Mouse (Mus musculus): ENCODE results near the gene Gpc6.

Gene Gpc6

DNA sequence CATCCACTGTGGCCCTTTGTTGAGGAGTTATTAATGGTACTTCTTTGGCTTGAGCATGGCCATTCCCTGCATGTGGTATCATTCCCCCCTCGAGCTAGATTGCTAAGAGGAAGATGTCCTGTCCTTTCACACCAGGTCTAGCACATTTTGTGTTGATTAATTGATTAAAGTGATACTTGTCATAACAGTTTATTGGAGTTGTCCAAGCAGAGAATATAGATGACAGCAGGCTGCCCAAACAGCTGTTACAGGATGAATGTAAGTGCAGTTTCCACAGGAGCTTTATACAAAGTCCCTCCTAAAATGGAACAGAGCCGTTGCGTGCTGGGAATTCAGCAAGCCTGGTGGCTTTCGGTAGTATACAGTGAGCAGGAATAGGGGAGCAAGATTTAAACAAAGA is 574.2 kb downstream of the Gpc6 start:
- 73% methylated on average over 4 of the region's 4 CpGs for WGBS

DNA sequence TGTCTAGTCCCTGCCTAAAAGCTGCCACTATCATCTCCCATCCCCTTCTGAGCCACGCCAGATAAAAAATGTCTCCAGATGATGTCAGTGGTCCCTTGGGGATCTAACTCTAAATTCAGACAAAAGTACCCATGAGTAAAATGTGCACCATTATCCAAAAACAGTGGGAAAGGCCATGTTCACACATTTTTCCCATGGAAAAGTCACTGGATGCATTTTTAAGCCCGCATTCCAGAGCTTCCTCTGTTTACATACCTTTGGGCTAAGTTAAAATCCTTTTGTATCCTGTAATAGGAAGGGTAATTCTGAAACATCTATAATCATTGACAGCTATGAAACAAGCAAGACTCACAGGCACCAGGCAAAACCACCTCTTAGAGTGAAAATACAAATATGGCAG is 589.7 kb downstream of the Gpc6 start:
- 79% methylated on average over 2 of the region's 2 CpGs for WGBS

DNA sequence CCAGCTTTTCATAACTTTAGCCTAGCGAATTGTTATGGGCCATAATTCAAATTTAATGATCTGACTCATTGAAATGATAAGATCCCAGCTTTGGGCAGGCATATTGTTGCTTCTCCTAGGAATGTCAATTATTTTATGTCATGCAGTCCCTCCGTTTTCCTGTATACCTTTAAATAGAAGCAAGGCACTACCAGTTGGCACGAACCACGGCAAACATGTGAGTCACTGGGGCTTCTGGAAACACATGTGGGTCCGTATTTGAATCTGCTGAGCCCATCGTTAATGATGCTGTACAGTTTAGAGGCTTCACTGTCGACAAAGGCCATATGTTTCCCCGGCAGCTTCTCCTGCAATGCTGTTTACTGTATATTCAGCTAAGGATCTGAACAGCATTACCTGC is 594.5 kb downstream of the Gpc6 start:
- 43% methylated on average over 8 of the region's 8 CpGs for WGBS

DNA sequence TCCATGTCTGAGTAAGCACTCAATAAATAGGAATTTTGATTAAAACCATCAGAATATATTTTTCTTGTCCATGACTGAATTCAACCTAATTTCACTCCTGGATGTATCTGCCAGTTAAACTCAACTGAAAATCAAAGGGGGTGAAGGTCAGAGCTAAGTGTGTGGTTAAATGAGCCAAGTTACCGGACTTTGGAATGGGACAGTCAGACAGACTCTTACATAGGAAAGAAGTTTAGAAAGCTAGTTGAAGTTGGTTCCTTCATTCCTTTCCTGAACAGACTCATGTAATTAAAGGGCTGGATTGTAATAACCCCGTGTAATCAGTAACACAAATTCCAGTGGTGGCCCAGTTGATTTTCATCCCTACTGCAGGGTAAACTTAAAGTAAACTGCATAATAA is 595.6 kb downstream of the Gpc6 start:
- WGBS, result 89% methylated on average over 2 of the region's 2 CpGs

DNA sequence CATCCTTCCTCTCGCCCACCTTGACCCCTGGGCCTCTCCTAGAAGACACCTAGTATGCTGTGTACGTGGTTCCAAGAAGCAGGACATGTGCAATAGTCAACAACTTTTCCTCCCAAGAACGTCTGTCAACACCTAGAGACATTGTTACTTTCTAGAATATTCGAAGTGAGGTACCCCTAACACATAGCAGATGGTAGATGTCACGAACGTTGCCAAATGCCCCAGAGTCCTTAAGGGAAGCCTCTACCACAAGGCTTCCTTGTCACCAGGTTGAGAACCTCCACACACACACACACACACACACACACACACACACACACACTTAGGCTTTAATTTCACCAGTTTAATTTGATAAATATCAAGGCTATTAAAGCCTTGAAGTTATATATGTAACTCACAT is 600.0 kb downstream of the Gpc6 start:
- 75% methylated on average over 6 of the region's 6 CpGs for whole genome bisulfite sequencing

DNA sequence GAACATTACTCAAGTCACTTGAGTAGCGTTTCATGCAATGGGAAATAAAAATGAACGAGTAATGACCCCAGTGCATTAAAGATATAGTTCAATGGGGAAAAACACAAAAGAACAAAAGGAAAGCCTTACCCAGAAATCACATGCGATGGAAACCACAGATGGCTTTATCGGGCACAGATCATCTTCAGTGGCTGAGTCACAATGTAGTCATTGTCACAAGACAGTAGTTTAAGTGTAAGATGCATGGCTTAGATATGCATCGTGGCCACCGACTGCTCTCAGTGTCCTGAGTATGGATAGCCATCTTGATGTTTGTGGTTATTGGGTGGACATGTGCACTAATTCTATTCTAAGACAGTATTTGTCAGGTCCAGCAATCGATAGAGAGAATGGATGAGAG is 601.9 kb downstream of the Gpc6 start:
- 82% methylated on average over 7 of the region's 7 CpGs for WGBS

DNA sequence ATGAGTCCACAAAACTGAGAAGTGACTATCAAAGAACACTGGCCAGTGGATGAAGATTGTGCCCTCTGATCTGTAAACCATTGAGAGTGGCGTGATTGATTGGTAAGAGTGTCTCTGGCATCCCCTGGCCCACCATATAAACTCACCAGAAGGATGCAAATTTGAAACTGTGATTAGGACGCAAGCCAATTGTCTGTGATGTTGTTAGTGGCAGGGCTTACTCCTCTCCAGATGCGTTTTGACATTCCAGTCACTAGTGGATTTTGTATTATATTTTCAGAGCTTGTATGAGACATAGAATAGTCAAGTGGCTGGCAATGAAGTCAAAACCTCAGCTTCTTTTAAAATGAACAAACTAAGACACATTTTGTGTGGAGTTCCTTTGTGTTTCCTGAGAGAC is 604.3 kb downstream of the Gpc6 start:
- 74% methylated on average over 3 of the region's 3 CpGs for WGBS

DNA sequence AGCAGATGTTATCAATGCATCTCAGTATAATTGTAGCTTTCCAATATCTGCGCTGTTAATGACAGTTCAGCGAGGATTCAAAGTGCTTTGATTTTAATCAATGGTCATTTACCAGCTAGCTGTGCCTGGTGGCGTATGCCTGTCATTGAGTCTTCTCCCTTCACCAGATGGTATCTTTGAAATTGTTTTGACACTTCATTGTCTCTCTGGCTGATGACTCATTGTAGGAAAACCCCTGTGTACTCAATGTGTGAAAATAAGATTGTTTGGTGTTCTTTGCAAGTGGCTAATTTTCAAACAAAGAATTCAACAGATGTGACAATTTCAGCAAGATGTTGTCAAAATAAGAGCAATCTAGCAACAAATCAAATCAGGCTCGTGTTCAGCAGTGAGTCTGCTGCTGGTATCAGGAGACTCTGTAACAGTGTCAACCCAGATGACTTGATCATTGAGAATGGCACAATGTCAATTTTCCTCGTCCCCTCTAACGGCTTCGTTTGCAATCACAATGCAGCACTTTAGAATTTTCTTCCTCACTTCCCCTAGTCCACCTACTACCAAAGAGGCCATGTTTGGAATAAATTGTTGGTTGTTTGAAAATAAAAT is 631.7 kb downstream of the Gpc6 start:
- WGBS, result 71% methylated on average over 7 of the region's 7 CpGs

DNA sequence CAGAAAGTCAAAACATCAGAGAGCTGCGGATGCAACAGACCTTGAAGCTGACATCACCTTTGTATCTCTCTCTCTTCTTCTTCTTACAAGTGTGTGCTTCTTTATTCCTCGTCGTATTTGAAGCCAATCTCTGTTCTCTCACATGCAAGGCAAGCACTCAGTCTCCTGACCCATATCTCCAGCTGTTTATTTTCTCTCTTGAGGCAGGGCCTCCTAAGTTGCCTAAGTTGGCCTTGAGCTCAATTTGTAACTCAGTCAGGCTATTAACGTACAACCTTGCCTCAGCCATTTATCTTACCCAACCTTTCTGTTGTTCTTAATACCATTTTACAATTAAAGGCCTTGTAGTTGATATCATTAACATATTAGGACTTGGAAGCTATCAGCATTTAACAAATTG is 637.0 kb downstream of the Gpc6 start:
- 86% methylated on average over 4 of the region's 4 CpGs for WGBS

DNA sequence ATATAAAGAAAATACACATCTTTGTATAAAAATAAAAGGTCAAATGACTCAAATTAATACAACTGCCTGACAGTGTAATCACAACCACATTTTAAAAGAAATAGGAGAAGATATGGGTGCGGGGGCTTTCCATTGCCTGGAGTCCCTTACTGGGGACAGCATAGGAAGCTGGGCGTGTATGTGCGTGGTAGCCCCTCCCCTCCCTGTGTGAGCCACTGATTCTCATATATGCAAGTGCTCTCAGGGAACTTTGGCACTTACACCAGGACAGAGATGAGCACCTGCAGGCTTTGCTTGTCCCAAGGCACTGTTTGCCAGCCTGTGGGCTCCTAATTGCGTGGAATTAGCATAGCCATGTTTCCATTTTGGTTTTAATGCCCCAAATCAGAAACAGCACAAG is 644.2 kb downstream of the Gpc6 start:
- 76% methylated on average over 4 of the region's 4 CpGs for WGBS

DNA sequence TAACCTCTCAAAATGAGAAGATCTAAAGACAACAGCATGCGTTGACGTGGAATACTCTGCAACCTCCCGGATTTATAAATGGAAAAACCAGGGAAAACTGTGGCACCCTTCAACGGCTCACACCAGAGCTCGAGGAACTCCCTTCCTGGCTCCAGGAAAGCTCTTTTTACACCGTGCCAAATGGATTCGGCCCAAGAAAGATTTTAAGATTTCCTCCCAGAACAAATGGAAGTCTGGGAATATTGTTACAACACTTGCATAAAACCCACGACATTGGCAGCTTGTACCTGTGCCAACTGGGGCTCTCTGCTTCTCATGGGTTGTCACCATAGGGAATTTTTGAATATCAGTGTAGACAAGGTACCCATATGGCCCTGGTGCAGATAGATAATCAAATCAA is 647.1 kb downstream of the Gpc6 start:
- 27% methylated on average over 8 of the region's 8 CpGs for WGBS

DNA sequence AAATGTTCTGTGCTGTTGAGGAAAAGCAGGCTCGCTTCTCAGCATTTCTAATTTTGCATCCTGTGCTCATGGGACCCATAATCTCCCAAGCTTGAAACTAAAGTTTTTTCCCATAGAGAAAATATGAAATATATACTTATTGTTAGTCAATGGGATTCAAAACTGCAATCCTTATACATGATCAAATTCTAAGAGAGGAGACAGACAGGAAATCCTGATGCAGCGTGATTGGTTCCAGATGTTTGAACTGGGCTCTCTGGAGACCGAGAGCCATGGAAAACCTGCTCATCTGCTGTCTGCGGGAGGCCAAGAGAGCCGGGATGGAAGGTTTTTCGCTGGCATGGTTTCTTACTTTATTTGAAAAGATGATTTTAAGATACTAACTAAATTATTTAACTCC is 649.1 kb downstream of the Gpc6 start:
- WGBS, result 85% methylated on average over 6 of the region's 6 CpGs

DNA sequence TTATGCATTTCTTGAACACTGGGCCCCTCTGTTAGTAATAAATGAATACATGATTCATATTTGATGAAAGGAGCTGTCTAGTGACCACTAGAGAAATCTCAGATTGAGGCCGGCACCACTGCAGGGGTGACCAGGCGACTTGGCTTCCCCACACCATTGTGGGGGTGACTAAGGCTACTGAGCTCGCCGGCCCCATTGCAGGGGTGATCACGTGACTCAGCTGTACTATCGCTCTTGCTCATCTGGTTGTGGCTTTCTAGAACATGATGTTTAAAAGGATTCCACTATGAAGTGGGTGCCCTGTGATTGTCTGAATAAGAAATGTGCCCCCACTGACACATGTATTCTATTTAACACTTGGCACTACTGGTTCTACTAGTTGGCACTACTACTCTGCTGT is 656.6 kb downstream of the Gpc6 start:
- WGBS, result 84% methylated on average over 6 of the region's 6 CpGs

DNA sequence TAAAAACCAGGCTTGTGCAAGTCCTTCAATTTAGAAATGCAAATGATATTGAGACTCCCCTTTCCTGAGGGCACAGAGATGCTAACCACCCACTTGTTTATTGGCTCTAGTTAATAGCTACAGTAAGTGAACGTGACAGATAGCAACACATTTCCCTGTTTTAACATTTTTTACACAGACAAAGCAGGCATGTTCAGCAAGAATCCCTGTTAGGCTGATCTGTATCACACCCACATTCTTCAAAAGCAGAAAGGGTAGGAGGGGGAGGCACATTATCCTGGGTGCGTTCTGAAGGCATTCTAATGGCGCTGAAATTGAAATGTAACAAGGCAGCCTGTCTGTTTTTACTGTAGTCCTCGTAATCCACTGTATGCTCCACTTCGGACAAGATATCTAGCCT is 674.6 kb downstream of the Gpc6 start:
- 61% methylated on average over 5 of the region's 5 CpGs for WGBS

DNA sequence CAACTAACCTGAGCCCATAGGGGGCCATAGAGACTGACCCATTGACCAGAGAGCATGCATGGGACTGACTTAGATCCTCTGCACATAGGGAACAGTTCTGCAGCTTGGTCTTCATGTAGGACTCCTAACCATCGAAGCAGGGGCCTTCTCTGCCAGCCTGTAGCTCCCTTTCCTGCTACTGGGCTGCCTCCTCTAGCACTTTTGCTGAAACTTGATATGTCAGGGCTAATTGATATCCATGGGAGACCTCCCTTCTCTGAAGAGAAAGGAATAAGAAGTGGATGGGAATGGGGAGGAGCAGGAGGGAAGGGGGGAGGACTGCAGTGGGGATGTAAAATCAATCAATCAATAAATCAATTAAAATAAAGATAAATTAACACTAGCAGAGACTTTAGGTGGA is 678.7 kb downstream of the Gpc6 start:
- 72% methylated on average over 1 of the region's 1 CpGs for WGBS

DNA sequence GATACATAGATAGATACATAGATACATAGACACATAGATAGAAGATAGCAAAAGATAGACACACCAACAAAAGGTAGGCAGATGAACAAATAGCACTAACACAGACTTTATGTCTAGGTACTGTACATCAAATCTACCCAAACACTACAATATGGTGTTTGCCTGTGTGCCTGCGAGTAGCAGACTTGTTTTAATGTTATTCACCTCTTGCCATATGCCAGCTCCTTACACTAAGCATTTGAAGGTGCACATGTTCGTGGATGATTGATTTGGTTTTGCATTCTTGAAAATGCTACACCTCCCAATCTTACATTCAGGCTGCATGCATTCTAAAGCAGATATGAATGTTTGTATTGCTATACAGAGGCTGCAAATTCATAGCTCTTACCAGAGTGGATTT is 680.6 kb downstream of the Gpc6 start:
- 84% methylated on average over 2 of the region's 2 CpGs for WGBS

DNA sequence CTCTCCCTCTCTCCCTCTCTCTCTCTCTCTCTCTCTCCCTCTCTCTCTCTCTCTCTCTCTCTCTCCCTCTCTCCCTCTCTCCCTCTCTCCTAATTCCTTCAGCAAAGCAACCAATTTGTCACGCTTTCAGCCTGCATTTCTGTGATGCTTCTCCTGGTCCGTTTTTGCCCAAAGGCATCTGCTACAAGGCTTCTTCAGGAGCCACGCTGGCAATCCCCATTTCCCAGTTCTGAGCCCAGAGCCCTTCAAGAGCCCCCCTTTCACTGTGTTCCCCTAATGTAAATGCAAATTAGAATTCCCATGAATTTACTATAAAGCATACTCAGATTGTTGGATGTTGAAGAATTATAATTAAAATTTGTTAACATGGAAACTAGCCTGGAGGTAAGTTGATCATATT is 686.0 kb downstream of the Gpc6 start:
- 73% methylated on average over 3 of the region's 3 CpGs for whole genome bisulfite sequencing

DNA sequence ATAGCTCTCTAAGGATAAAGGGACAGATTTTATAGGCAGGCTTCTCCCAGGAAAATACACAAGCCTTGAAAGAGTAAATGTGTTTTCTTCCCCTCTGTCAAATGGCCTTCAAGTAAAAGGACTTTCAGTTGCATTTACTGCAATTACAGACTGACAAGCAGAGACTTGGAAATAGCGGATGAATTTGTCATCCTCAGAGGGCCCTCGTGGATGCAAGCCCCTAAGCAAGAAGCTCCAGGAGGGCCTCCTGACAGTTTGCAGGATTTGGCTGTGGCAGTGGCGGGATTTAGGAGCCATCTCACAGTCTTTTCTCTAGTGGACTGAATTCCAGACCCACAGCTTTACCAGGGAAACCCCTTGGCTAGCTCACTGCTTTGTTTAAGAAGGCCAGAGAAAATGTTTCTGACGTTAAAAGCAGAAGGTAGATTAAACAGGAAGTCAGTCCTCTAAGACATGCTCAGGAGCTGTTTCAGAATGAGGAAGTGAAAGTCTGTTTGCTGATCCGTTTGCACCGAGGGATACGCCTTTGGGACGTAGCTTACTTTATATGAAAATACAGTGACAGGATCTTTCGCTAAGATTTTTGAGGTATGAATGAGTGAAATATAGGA is 700.1 kb downstream of the Gpc6 start:
- WGBS, result 69% methylated on average over 9 of the region's 9 CpGs

DNA sequence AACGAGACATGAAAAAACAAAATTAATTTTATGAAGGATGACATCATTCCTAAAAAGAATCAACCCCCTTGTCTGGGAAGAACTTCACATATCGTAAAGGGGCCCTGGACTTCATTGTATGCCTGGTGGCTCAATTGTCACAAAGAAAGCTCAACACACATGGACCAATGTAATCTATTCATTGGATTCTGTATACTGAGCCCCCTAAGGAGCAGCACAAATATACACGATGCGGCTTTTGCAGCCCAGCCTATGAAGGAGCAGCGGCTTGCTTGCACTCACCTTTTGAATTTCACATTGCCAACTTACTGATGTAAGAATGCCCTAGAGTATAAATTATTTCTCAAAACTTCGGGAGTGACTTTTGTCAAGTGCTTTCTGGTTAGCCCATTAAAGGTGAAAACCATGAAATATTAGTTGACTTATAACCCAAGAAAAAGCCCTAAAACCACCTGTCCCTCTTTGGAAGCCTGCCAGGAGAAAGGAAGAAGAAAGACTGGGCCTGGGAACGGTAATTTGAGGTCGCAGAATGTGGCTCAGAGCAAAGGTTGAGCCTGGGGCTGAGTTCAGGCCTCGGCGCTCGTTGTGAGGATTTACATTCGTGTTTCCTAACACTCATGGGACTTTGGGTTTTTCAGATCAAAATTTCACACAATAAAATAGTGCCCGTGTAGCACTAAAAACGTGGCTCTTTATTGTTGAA is 709.3 kb downstream of the Gpc6 start:
- 88% methylated on average over 14 of the region's 14 CpGs for WGBS

DNA sequence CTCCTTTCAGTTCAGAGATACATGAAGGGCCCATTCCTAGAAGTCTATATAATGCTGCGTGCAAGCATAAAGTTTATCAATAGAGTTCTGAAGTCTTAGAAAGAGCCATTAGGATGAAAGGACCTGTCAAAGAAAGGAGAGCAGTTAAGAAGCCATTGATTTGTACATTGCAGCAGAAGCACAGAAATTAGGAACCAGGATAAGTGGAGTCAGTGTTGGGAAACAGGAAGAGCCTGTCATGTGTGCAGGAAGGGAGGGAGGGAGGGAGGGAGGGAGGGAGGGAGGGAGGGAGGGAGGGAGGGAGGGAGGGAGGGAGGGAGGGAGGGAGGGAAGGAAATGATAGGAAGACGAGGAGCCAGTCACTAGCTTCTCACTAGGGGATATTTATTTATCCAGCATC is 716.7 kb downstream of the Gpc6 start:
- WGBS, result 88% methylated on average over 2 of the region's 2 CpGs

DNA sequence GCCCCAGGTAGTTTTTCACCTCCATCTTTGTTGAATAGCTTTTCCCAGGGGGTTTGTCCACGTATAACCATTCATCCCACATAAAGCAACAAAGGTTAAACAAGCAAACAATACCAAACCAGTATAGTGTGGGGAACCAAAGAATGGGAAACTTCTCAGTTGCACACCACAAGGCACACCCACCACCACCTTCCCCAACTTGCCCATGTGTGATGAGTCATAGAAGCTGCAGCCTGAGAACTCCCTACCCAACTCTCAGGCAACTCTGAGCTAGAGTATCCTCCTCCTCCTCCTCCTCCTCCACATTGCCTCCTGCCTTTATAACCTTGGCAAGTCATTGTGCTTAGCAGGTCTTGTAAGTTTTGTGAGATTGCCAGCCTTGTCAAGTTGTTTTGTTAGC is 718.0 kb downstream of the Gpc6 start:
- WGBS, result 79% methylated on average over 1 of the region's 1 CpGs

DNA sequence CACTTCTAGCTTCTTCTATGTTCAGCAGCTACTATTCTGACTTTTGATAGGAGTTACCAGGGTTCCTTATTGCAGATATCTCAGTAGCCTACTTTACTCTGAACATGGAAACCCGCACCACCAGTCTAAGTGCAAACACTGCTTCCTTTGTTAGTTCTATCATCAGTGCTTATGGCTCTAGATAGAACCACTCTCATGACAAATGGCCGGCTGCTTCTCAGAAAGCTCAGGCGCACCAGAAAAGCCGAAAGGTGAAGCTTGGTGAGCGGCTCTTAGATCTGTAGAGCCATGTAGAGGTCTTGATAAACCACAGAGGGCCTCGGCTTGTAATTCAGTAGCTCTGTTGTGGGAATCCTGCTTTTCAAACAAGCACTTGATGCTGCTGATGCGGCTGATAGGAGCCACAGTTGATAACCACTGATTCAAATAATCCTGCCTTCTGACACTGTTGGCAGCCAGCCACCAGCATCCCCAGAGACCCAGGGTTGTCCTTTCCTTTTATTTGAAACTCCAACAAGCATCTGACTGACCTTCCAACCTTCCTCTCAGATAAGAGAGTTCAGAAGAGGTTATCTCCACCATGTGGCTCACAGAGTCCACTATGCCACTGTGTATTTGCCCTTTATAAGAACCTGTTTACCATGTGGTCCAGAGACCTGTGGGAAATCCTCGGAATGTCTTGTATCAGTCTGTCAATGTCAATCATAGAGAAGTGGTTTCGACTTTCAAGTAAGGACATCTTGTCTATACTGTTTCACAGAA is 723.3 kb downstream of the Gpc6 start:
- WGBS, result 84% methylated on average over 9 of the region's 9 CpGs

DNA sequence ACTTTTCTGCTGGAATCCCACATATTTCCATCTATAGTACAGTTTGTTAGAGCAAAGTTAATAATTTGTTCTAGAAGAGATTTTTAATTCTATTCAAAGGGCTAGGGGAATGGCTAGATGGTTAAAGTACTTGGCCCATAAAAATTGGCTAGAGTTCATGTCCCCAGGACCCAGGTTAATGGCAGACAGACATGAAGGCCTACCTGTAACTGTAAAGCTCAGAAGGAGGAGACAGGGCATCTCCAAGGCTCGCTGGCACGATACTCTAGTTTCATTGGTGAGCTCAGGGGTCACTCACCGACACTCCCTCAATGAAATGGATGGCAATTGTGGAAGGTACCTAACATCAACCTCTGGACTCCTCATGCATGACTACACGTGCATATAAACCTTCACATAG is 725.0 kb downstream of the Gpc6 start:
- 97% methylated on average over 4 of the region's 4 CpGs for WGBS
